Mouse (Mus musculus) heart, postnatal 25 days (tissue): Measurements from ENCODE around the gene Gm6904. TPM values are rescaled to one million over a fixed set of nuclear protein-coding genes. Genes with fewer than 3 reads are reported as not detected.

ENCODE experiments used
- total RNA-seq, 2 experiments: library from RNA; stranded (reverse); gene quantifications; 2 replicates each; pipeline ENCODE4 v1.2.3; 2021

Gm6904 gene
- total RNA-seq, 2 experiments from 2014 or later = not detected

Other genes starting within 250 kb of the Gm6904 start
- gene 1700129C05Rik, start 117.3 kb downstream of the Gm6904 start, total RNA-seq = not detected
- not detected for gene Gm5142, start 81.5 kb downstream of the Gm6904 start, total RNA-seq
- gene Rcbtb1, start 59.0 kb downstream of the Gm6904 start, total RNA-seq = 10 to 100 TPM; 11.0 to 11.5 TPM
- gene Phf11a, start 37.3 kb upstream of the Gm6904 start, total RNA-seq = under 1 TPM in 1 of 2 experiments, not detected in 1; 0.34 TPM
- gene Phf11b, start 81.1 kb upstream of the Gm6904 start, total RNA-seq = 1 to 10 TPM in 1 of 2 experiments, under 1 TPM in 1; 0.88 to 1.3 TPM
- 1 to 10 TPM; 6.9 to 8.3 TPM for gene Phf11d, start 105.3 kb upstream of the Gm6904 start, total RNA-seq
- gene Phf11c, start 135.2 kb upstream of the Gm6904 start, total RNA-seq = 1 to 10 TPM in 1 of 2 experiments, under 1 TPM in 1; 0.64 to 1.1 TPM
- 10 to 100 TPM in 1 of 2 experiments, 1 to 10 TPM in 1; 9.9 to 10.8 TPM for gene Setdb2, start 180.7 kb upstream of the Gm6904 start, total RNA-seq
- gene Cab39l, start 180.8 kb upstream of the Gm6904 start, total RNA-seq = 10 to 100 TPM; 21.9 to 25.5 TPM